Mouse (Mus musculus): Measurements from ENCODE around the gene Gm17416. TPM values are rescaled to one million over a fixed set of nuclear protein-coding genes. Genes with fewer than 3 reads are reported as not detected.

Gene Gm17416
- polyA plus RNA-seq (2012; fragmentation: generic; extraction: Trizol): not detected
- long read RNA-seq, experiment 1: 0 reads
- long read RNA-seq, experiment 2: 0 reads

GRCm38 (mm10) chr2:152569038-152569437, at the start of gene Gm17416:
Gene Gm17416, plus strand, starts transcription at chr2:152569338.
- no peak within 1 kb of the TSS for H3K4me3 ChIP-seq (ENCODE audit: insufficient read depth, poor library complexity, severe bottlenecking)
- H3K79me2 ChIP-seq (ENCODE audit: control insufficient read depth, insufficient read depth): no peaks in the 10 kb centered on the region
- H3K27me3 ChIP-seq (ENCODE audit: control insufficient read depth, insufficient read depth, insufficient read length): peaks cover 5% of the 10 kb centered on the region
- H3K79me3 ChIP-seq (ENCODE audit: low read depth): no peaks in the 10 kb centered on the region
- no peaks in the 10 kb centered on the region for H3K36me3 ChIP-seq (ENCODE audit: control insufficient read depth, insufficient read depth)
- TF ChIP-seq MAX (IDR thresholded peaks at IDR 0.05) (no peak), MYOG (IDR thresholded peaks at IDR 0.05; ENCODE audit: control insufficient read depth, extremely low read depth, insufficient read length) (no peak), MYOD1 (IDR thresholded peaks at IDR 0.05; ENCODE audit: control insufficient read depth, insufficient read length, low read depth) (no peak), CEBPB (IDR thresholded peaks at IDR 0.05; ENCODE audit: low read depth) (no peak), CTCF (IDR thresholded peaks at IDR 0.05; ENCODE audit: control insufficient read depth, insufficient read depth, insufficient read length) (no peak), USF1 (IDR thresholded peaks at IDR 0.05; ENCODE audit: low read depth) (no peak), FOSL1 (IDR thresholded peaks at IDR 0.05; ENCODE audit: insufficient read depth, low read length, poor library complexity, severe bottlenecking) (no peak)
- no peak within 1 kb of the TSS for H3ac ChIP-seq (ENCODE audit: control insufficient read depth, insufficient read length, low read depth)

- Histone ChIP-seq H3ac (ENCODE audit: control insufficient read depth, insufficient read length, low read depth) (no peak within 1 kb of the TSS), H3K4me3 (ENCODE audit: insufficient read depth, poor library complexity, severe bottlenecking) (no peak within 1 kb of the TSS), H3K79me2 (ENCODE audit: control insufficient read depth, insufficient read depth) (no peaks in the 10 kb centered on the region), H3K27me3 (ENCODE audit: control insufficient read depth, insufficient read depth, insufficient read length) (no peaks in the 10 kb centered on the region), H3K36me3 (ENCODE audit: control insufficient read depth, insufficient read depth) (no peaks in the 10 kb centered on the region), H3K79me3 (ENCODE audit: low read depth) (no peaks in the 10 kb centered on the region)
- no peak for TF ChIP-seq MYOG (IDR thresholded peaks at IDR 0.05; ENCODE audit: control insufficient read depth, extremely low read depth, insufficient read length)
- TF ChIP-seq CEBPB (IDR thresholded peaks at IDR 0.05; ENCODE audit: low read depth): no peak
- no peak for TF ChIP-seq CTCF (IDR thresholded peaks at IDR 0.05; ENCODE audit: control insufficient read depth, insufficient read depth, insufficient read length)
- TF ChIP-seq MAX (IDR thresholded peaks at IDR 0.05): no peak
- no peak for TF ChIP-seq FOSL1 (IDR thresholded peaks at IDR 0.05; ENCODE audit: insufficient read depth, low read length, poor library complexity, severe bottlenecking)
- no peak for TF ChIP-seq USF1 (IDR thresholded peaks at IDR 0.05; ENCODE audit: low read depth)
- no peak for TF ChIP-seq MYOD1 (IDR thresholded peaks at IDR 0.05; ENCODE audit: control insufficient read depth, insufficient read length, low read depth)
Measured at GRCm38 (mm10) chr2:152539944-152540710, 29.0 kb upstream of the Gm17416 start, which contains the start of gene Defb29. Gene Defb29, minus strand, starts transcription at chr2:152540098.

GRCm38 (mm10) chr2:152541979-152542378, 27.2 kb upstream of the Gm17416 start:
- Histone ChIP-seq H3K27me3 (ENCODE audit: control insufficient read depth, insufficient read depth, insufficient read length) (no peaks in the 10 kb centered on the region), H3K36me3 (ENCODE audit: control insufficient read depth, insufficient read depth) (no peaks in the 10 kb centered on the region), H3K79me2 (ENCODE audit: control insufficient read depth, insufficient read depth) (no peaks in the 10 kb centered on the region), H3K79me3 (ENCODE audit: low read depth) (no peaks in the 10 kb centered on the region), H3K4me3 (ENCODE audit: insufficient read depth, poor library complexity, severe bottlenecking) (no peak overlapping the region), H3ac (ENCODE audit: control insufficient read depth, insufficient read length, low read depth) (no peak overlapping the region)
- TF ChIP-seq CEBPB (IDR thresholded peaks at IDR 0.05; ENCODE audit: low read depth) (no peak), USF1 (IDR thresholded peaks at IDR 0.05; ENCODE audit: low read depth) (no peak), MAX (IDR thresholded peaks at IDR 0.05) (no peak), MYOD1 (IDR thresholded peaks at IDR 0.05; ENCODE audit: control insufficient read depth, insufficient read length, low read depth) (no peak), FOSL1 (IDR thresholded peaks at IDR 0.05; ENCODE audit: insufficient read depth, low read length, poor library complexity, severe bottlenecking) (no peak), CTCF (IDR thresholded peaks at IDR 0.05; ENCODE audit: control insufficient read depth, insufficient read depth, insufficient read length) (no peak), MYOG (IDR thresholded peaks at IDR 0.05; ENCODE audit: control insufficient read depth, extremely low read depth, insufficient read length) (no peak)

- Histone ChIP-seq H3K4me3 (ENCODE audit: insufficient read depth, poor library complexity, severe bottlenecking) (no peak overlapping the region), H3ac (ENCODE audit: control insufficient read depth, insufficient read length, low read depth) (no peak overlapping the region), H3K36me3 (ENCODE audit: control insufficient read depth, insufficient read depth) (no peaks in the 10 kb centered on the region), H3K79me3 (ENCODE audit: low read depth) (no peaks in the 10 kb centered on the region), H3K79me2 (ENCODE audit: control insufficient read depth, insufficient read depth) (no peaks in the 10 kb centered on the region), H3K27me3 (ENCODE audit: control insufficient read depth, insufficient read depth, insufficient read length) (peaks cover 3% of the 10 kb centered on the region)
- no peak for TF ChIP-seq MYOG (IDR thresholded peaks at IDR 0.05; ENCODE audit: control insufficient read depth, extremely low read depth, insufficient read length)
- TF ChIP-seq CEBPB (IDR thresholded peaks at IDR 0.05; ENCODE audit: low read depth): no peak
Measured at GRCm38 (mm10) chr2:152542897-152543296, 26.2 kb upstream of the Gm17416 start.

GRCm38 (mm10) chr2:152543478-152543877, 25.7 kb upstream of the Gm17416 start:
- no peaks in the 10 kb centered on the region for H3K36me3 ChIP-seq (ENCODE audit: control insufficient read depth, insufficient read depth)

GRCm38 (mm10) chr2:152544691-152545090, 24.4 kb upstream of the Gm17416 start:
- no peak for TF ChIP-seq FOSL1 (IDR thresholded peaks at IDR 0.05; ENCODE audit: insufficient read depth, low read length, poor library complexity, severe bottlenecking)
- TF ChIP-seq MAX (IDR thresholded peaks at IDR 0.05): no peak
- no peak for TF ChIP-seq CTCF (IDR thresholded peaks at IDR 0.05; ENCODE audit: control insufficient read depth, insufficient read depth, insufficient read length)
- TF ChIP-seq MYOD1 (IDR thresholded peaks at IDR 0.05; ENCODE audit: control insufficient read depth, insufficient read length, low read depth): no peak
- no peak for TF ChIP-seq CEBPB (IDR thresholded peaks at IDR 0.05; ENCODE audit: low read depth)
- TF ChIP-seq USF1 (IDR thresholded peaks at IDR 0.05; ENCODE audit: low read depth): no peak
- no peak for TF ChIP-seq MYOG (IDR thresholded peaks at IDR 0.05; ENCODE audit: control insufficient read depth, extremely low read depth, insufficient read length)

More at GRCm38 (mm10) chr2:152543478-152543877, 25.7 kb upstream of the Gm17416 start:
- Histone ChIP-seq H3ac (ENCODE audit: control insufficient read depth, insufficient read length, low read depth) (no peak overlapping the region), H3K79me2 (ENCODE audit: control insufficient read depth, insufficient read depth) (no peaks in the 10 kb centered on the region), H3K79me3 (ENCODE audit: low read depth) (no peaks in the 10 kb centered on the region), H3K4me3 (ENCODE audit: insufficient read depth, poor library complexity, severe bottlenecking) (no peak overlapping the region), H3K27me3 (ENCODE audit: control insufficient read depth, insufficient read depth, insufficient read length) (peaks cover 7% of the 10 kb centered on the region)
- no peak for TF ChIP-seq CEBPB (IDR thresholded peaks at IDR 0.05; ENCODE audit: low read depth)

More at GRCm38 (mm10) chr2:152544691-152545090, 24.4 kb upstream of the Gm17416 start:
- no peaks in the 10 kb centered on the region for H3K79me3 ChIP-seq (ENCODE audit: low read depth)
- H3K36me3 ChIP-seq (ENCODE audit: control insufficient read depth, insufficient read depth): no peaks in the 10 kb centered on the region
- no peak overlapping the region for H3K4me3 ChIP-seq (ENCODE audit: insufficient read depth, poor library complexity, severe bottlenecking)
- H3K27me3 ChIP-seq (ENCODE audit: control insufficient read depth, insufficient read depth, insufficient read length): peaks cover 7% of the 10 kb centered on the region
- H3K79me2 ChIP-seq (ENCODE audit: control insufficient read depth, insufficient read depth): no peaks in the 10 kb centered on the region
- H3ac ChIP-seq (ENCODE audit: control insufficient read depth, insufficient read length, low read depth): no peak overlapping the region
